Mouse (Mus musculus) bone marrow macrophage, adult 2 months (primary cell): ENCODE data around the gene Dennd5b.

Source experiments
- CTCF ChIP-seq: IDR thresholded peaks from 2 replicates; pipeline ENCODE4 v1.5.1; 2012; ENCODE audit warnings: low read depth, mild to moderate bottlenecking, low read length, moderate library complexity
- POLR2A ChIP-seq: IDR thresholded peaks from 2 replicates; pipeline ENCODE4 v1.6.1; 2012; ENCODE audit warnings: mild to moderate bottlenecking, low read depth, low read length, borderline replicate concordance

DNA sequence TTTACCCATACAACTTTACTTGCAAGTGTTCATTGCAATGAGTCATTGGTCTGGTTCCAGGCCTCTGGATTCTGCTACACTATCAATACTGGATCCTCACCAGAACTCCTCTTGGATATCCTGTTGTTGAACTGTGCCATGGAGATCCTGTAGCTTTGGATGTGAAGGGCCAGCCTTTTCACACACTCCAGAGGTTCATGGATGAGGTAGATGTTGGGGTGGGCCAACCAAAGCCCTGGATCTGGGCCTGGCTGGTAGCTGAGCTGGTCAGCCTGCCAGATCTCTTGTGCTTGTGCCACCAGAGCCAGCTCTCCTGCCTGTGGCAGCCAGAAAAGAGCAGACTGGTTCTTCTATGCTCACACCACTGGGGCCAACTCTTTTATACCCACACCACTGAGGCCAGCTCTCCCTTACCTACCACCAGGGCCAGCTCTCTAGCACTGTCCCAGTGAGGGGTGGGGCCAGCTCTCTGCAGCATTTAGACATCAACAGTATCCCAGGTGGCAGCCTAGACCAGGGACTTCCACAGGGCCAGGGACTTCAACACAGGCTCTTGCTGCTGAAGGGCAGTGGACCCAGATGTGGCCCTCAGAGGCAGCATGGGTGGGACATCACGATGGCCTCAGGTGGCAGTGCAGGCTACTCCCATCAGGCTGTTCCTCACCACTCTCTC lies 24.2 kb downstream of the Dennd5b start:
- TF ChIP-seq POLR2A (no peak), CTCF (no peak)
